In the genomic region with DNA sequence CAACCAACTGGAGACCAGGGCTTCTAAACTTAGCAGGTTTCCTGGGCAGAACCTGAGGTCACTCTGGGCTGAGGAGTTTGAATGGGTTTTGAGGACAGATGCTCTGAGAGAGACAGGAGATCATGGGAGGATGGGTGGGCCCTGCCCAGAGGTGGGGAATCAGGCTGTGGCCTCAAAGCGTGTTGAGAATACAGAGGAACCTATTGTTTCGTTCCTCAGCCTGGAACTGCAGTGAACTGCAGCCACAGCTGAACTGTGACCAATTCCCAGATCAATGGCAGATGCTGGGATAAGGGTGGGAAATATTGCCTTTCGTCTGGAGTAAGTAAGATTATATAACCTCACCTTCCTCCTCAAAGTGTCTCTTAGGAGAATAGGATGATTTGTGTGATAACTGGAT, we compare ENCODE assay signal across 11 mouse cellular contexts. TPM values are rescaled to one million over a fixed set of nuclear protein-coding genes. Genes with fewer than 3 reads are reported as not detected.
A peak's percentile ranks its signal among the peaks of the same experiment; 100 is the strongest.
DNase-seq lines count a peak whose midpoint lies in the region; ATAC-seq lines count a peak whose summit lies in the region.
"Had no signal": no experiment of that assay in that cellular context is flagged by ENCODE, and none has a peak within 500 bp of the region (broad histone marks: within the 10 kb centered on the region; RNA-seq: fewer than 3 reads in every experiment).

No protein-coding gene starts in this region.

- ATAC-seq in heart, embryonic 13.5 days (ENCODE audit: extremely low read depth, insufficient number of reproducible peaks, low FRiP score, low TSS enrichment): no peak
- peak; percentile 53; the same call in 1 of the 2 replicates for ATAC-seq in neural tube, embryonic 11.5 days (ENCODE audit: insufficient read depth, low FRiP score, low TSS enrichment)
- no peak for ATAC-seq in embryonic facial prominence, embryonic 11.5 days (replicated peaks; ENCODE audit: insufficient number of reproducible peaks, low FRiP score, low TSS enrichment, low read depth)

- no peak for DNase-seq in heart, postnatal 25 days (ENCODE audit: low spot score)
- no peak for DNase-seq in neural tube, embryonic 11.5 days (ENCODE audit: low spot score)
- no peak for DNase-seq in neural tube, embryonic 10.5 days (ENCODE audit: extremely low spot score, low spot score)
- peak; percentile 75 for DNase-seq in embryonic facial prominence, embryonic 11.5 days (ENCODE audit: low spot score)
- peak; percentile 68 for DNase-seq in mesoderm, embryonic 11.5 days (ENCODE audit: low read depth, low spot score)
- no peak for DNase-seq in thymus, postnatal 14 days
- DNase-seq: cerebellum, postnatal 25 days; liver, embryonic 13.5 days had no signal

- no peaks in the 10 kb centered on the region for H3K9me3 ChIP-seq in heart, embryonic 13.5 days
- no peaks in the 10 kb centered on the region for H3K9me3 ChIP-seq in neural tube, embryonic 11.5 days (ENCODE audit: control insufficient read depth, low read length)
- H3K9me3 ChIP-seq in embryonic facial prominence, embryonic 11.5 days (replicated peaks; ENCODE audit: control insufficient read depth, low read length): no peaks in the 10 kb centered on the region
- H3K9me3 ChIP-seq: liver, embryonic 13.5 days had no signal

- H3K4me1 ChIP-seq in heart, embryonic 13.5 days: peaks cover 61% of the 10 kb centered on the region
- peaks cover 16% of the 10 kb centered on the region for H3K4me1 ChIP-seq in neural tube, embryonic 11.5 days (ENCODE audit: control insufficient read depth, insufficient read depth, low read length)
- H3K4me1 ChIP-seq in embryonic facial prominence, embryonic 11.5 days (ENCODE audit: control insufficient read depth, insufficient read depth, low read length): peaks cover 10% of the 10 kb centered on the region; the same call in 1 of the 2 replicates

- 38% methylated on average over 3 of the region's 3 CpGs for WGBS in heart, embryonic 13.5 days
- WGBS in neural tube, embryonic 11.5 days: 20% methylated on average over 3 of the region's 3 CpGs
- 15% methylated on average over 3 of the region's 3 CpGs for WGBS in embryonic facial prominence, embryonic 11.5 days

- intact Hi-C loops in heart, postnatal 25 days (cut with DNase I): no loop called here

- H3K36me3 ChIP-seq in heart, embryonic 13.5 days: 0 out of 2 replicates have a peak, but pooled peaks cover 6% of the 10 kb centered on the region
- H3K36me3 ChIP-seq in neural tube, embryonic 11.5 days (ENCODE audit: control insufficient read depth, insufficient read depth, low read length): no peaks in the 10 kb centered on the region
- H3K36me3 ChIP-seq in embryonic facial prominence, embryonic 11.5 days (replicated peaks; ENCODE audit: control insufficient read depth, insufficient read depth, low read depth, low read length): no peaks in the 10 kb centered on the region

- H3K9ac ChIP-seq in heart, embryonic 13.5 days: no peak overlapping the region
- H3K9ac ChIP-seq in neural tube, embryonic 11.5 days (ENCODE audit: low read length): no peak overlapping the region
- H3K9ac ChIP-seq in embryonic facial prominence, embryonic 11.5 days (replicated peaks; ENCODE audit: low read length): no peak overlapping the region
- H3K9ac ChIP-seq: liver, embryonic 13.5 days had no signal

- H3K27ac ChIP-seq in heart, embryonic 13.5 days (replicated peaks): peak overlapping the region; percentile 93
- H3K27ac ChIP-seq in neural tube, embryonic 11.5 days (ENCODE audit: low read depth, low read length): no peak overlapping the region
- no peak overlapping the region for H3K27ac ChIP-seq in embryonic facial prominence, embryonic 11.5 days (replicated peaks; ENCODE audit: low read depth, low read length)
- H3K27ac ChIP-seq: liver, embryonic 13.5 days had no signal

- no peak overlapping the region for H3K4me3 ChIP-seq in heart, embryonic 13.5 days
- H3K4me3 ChIP-seq in neural tube, embryonic 11.5 days (ENCODE audit: low read depth, low read length): no peak overlapping the region
- no peak overlapping the region for H3K4me3 ChIP-seq in embryonic facial prominence, embryonic 11.5 days (ENCODE audit: low read depth, low read length)
- H3K4me3 ChIP-seq: liver, embryonic 13.5 days had no signal

- no peaks in the 10 kb centered on the region for H3K27me3 ChIP-seq in heart, embryonic 13.5 days (replicated peaks)
- H3K27me3 ChIP-seq in neural tube, embryonic 11.5 days (ENCODE audit: control insufficient read depth, insufficient read depth, low read length): no peaks in the 10 kb centered on the region
- no peaks in the 10 kb centered on the region for H3K27me3 ChIP-seq in embryonic facial prominence, embryonic 11.5 days (ENCODE audit: control insufficient read depth, insufficient read depth, low read length)
- H3K27me3 ChIP-seq: liver, embryonic 13.5 days; Patski had no signal

- H3K4me2 ChIP-seq in heart, embryonic 13.5 days: peak overlapping the region; percentile 40
- H3K4me2 ChIP-seq in neural tube, embryonic 11.5 days (ENCODE audit: low read depth): no peak overlapping the region
- H3K4me2 ChIP-seq in embryonic facial prominence, embryonic 11.5 days (ENCODE audit: low read depth, low read length): no peak overlapping the region
- H3K4me2 ChIP-seq: liver, embryonic 13.5 days had no signal

RNA-seq across cellular contexts. Expression of a gene that starts 8.1 kb away (rescaled TPM):
- polyA plus RNA-seq in heart, embryonic 13.5 days (2015; fragmentation: Nextera tagmentation; extraction: Ambion mirVana): 4.8 and 7.3 TPM in 2 replicates
- 10 to 100 TPM; 52.6 to 64.6 TPM for total RNA-seq in heart, postnatal 25 days (2021)
- 0.42 and 0.82 TPM in 2 replicates for polyA plus RNA-seq in neural tube, embryonic 11.5 days (2014; fragmentation: Nextera tagmentation; extraction: Ambion mirVana)
- polyA plus RNA-seq in embryonic facial prominence, embryonic 11.5 days (2014; fragmentation: Nextera tagmentation; extraction: Ambion mirVana): 0.55 and 0.71 TPM in 2 replicates
- total RNA-seq: hematopoietic stem cell, adult 5-6 weeks had no signal

RNA-seq across cellular contexts. Expression of a gene that starts 37.2 kb away (rescaled TPM):
- polyA plus RNA-seq in heart, embryonic 13.5 days (2015; fragmentation: Nextera tagmentation; extraction: Ambion mirVana): 36.0 and 36.2 TPM in 2 replicates
- 100 to 1,000 TPM; 128 to 152 TPM for total RNA-seq in heart, postnatal 25 days (2021)
- 75.7 and 79.4 TPM in 2 replicates for polyA plus RNA-seq in neural tube, embryonic 11.5 days (2014; fragmentation: Nextera tagmentation; extraction: Ambion mirVana)
- 77.1 and 83.3 TPM in 2 replicates for polyA plus RNA-seq in embryonic facial prominence, embryonic 11.5 days (2014; fragmentation: Nextera tagmentation; extraction: Ambion mirVana)

RNA-seq across cellular contexts. Expression of a gene that starts 43.6 kb away (rescaled TPM):
- polyA plus RNA-seq in heart, embryonic 13.5 days (2015; fragmentation: Nextera tagmentation; extraction: Ambion mirVana): 61.1 and 68.7 TPM in 2 replicates
- 10 to 100 TPM; 52.1 to 60.8 TPM for total RNA-seq in heart, postnatal 25 days (2021)
- polyA plus RNA-seq in neural tube, embryonic 11.5 days (2014; fragmentation: Nextera tagmentation; extraction: Ambion mirVana): 20.5 and 21.5 TPM in 2 replicates
- polyA plus RNA-seq in embryonic facial prominence, embryonic 11.5 days (2014; fragmentation: Nextera tagmentation; extraction: Ambion mirVana): 5.1 and 6.1 TPM in 2 replicates

Comparison
In these comparisons a context has a peak if more than half of its experiments do, and no peak if none do; other contexts are left out.
1. DNase-seq: peak in embryonic facial prominence, embryonic 11.5 days (single experiment) and mesoderm, embryonic 11.5 days (single experiment); none in heart, postnatal 25 days (single experiment), neural tube, embryonic 11.5 days (single experiment), neural tube, embryonic 10.5 days (single experiment) and thymus, postnatal 14 days (single experiment).